Mouse (Mus musculus): ENCODE data around the gene Zfpm1. TPM values are rescaled to one million over a fixed set of nuclear protein-coding genes. Genes with fewer than 3 reads are reported as not detected.
A peak's percentile ranks its signal among the peaks of the same experiment; 100 is the strongest.

Zfpm1 gene
- polyA plus RNA-seq, 1 experiment from 2014 or later = 1.00 TPM

DNA sequence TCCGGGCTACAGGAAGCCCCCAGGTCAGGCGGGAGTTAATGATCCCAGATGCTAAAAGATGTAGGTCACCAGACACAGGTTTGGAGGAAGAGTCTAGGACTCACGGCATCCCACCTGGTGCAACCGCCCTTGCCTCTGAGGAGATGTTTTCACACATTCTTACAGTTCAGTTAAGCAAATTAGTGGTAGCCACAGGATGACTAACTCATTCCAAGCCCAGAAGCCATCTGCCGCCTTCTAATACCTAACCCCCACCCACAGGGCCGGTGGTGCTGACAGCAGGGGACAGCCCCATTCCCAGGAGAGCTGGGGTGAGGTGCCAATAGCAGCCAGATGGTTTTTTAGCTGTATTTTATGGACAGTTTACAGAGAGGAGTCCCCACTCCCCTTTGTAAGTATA is 3.8 kb downstream of the Zfpm1 start:
- no peak for ATAC-seq (ENCODE audit: low FRiP score)
- Histone ChIP-seq H3K4me2 (no peak overlapping the region), H3K4me1 (peaks cover 33% of the 10 kb centered on the region), H3K27me3 (replicated peaks) (peaks cover 23% of the 10 kb centered on the region; the same call in 1 of the 2 replicates), H3K4me3 (replicated peaks) (no peak overlapping the region), H3K9ac (replicated peaks) (0 out of 2 replicates have a peak overlapping the region, but pooled peaks have one; percentile 2), H3K27ac (replicated peaks) (no peak overlapping the region), H3K9me3 (replicated peaks) (no peaks in the 10 kb centered on the region), H3K36me3 (no peaks in the 10 kb centered on the region)
- WGBS = 67% methylated on average over 6 of the region's 6 CpGs

DNA sequence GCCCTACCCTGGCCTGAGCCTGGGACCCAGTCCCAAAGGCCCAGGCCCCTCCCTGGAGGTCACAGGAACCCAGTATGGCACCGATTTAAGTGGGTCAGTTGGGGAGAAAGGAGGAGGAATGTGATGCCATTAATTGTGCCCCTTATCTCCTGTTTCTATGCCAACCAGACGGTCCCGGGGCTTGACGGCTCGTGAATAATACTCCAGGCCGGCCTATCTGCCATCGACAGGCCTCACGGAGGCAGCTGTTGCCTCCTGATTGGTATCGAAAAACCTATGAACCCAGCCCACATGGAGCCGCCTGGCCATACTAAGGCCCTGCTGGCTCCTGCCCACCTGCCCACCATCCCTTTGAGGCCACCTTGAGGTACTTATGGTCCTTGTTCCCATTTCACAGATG is 5.0 kb downstream of the Zfpm1 start:
- Histone ChIP-seq H3K9ac (replicated peaks) (no peak overlapping the region), H3K4me3 (replicated peaks) (no peak overlapping the region), H3K27ac (replicated peaks) (no peak overlapping the region), H3K27me3 (replicated peaks) (peaks cover 23% of the 10 kb centered on the region; the same call in 1 of the 2 replicates), H3K4me2 (no peak overlapping the region), H3K36me3 (no peaks in the 10 kb centered on the region), H3K9me3 (replicated peaks) (no peaks in the 10 kb centered on the region), H3K4me1 (peaks cover 28% of the 10 kb centered on the region)
- WGBS = 79% methylated on average over 10 of the region's 10 CpGs
- ATAC-seq (ENCODE audit: low FRiP score) = no peak

DNA sequence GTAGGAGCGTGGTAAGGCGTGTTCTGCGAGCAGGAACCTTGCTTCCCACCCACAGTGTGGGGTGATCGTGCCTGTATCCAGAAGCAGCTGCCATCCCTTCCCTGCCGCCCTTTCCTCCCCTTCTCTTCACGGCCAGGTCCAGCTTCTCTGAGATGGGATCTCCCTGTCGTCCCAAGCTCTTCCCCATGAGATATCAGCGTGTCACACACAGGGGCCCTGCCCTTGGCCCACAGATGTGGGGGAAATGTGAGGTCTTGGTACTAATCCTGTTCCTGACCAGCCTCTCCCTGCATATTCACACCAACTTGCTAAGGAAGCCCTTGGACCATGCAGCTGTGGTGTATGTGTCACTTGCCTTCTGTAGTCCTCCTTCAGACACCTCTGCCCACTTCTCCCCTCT is 5.8 kb downstream of the Zfpm1 start:
- Histone ChIP-seq H3K9me3 (replicated peaks) (no peaks in the 10 kb centered on the region), H3K4me2 (no peak overlapping the region), H3K27me3 (replicated peaks) (peaks cover 23% of the 10 kb centered on the region; the same call in 1 of the 2 replicates), H3K4me3 (replicated peaks) (no peak overlapping the region), H3K4me1 (peaks cover 24% of the 10 kb centered on the region), H3K36me3 (no peaks in the 10 kb centered on the region), H3K9ac (replicated peaks) (no peak overlapping the region), H3K27ac (replicated peaks) (no peak overlapping the region)
- 82% methylated on average over 8 of the region's 8 CpGs for WGBS
- ATAC-seq (ENCODE audit: low FRiP score) = no peak

DNA sequence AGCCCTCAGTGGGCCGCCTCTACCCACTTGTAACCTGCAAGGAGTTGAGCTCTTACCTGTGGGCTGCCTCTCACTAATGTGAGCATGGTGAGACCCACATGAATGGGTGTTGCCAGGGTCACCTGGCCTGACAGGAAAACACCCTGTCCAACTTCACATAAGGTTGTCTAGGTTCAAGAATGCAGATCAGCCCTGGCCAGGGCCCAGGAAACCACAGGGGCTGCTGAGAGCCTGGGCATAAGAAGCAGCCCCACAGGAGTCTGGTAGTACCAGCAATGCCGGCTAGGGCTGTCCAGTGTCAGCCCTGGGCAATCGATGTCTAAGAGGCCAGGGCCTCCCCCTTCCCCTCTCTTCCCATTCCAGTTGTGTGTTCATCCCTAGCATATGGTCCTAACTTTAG is 6.4 kb downstream of the Zfpm1 start:
- WGBS = 72% methylated on average over 3 of the region's 3 CpGs
- H3K9ac ChIP-seq (replicated peaks) = no peak overlapping the region
- H3K4me2 ChIP-seq = no peak overlapping the region
- ATAC-seq (ENCODE audit: low FRiP score) = no peak
- H3K4me1 ChIP-seq = peaks cover 18% of the 10 kb centered on the region
- no peak overlapping the region for H3K4me3 ChIP-seq (replicated peaks)
- H3K27ac ChIP-seq (replicated peaks) = no peak overlapping the region
- H3K36me3 ChIP-seq = no peaks in the 10 kb centered on the region
- no peaks in the 10 kb centered on the region for H3K9me3 ChIP-seq (replicated peaks)
- peaks cover 20% of the 10 kb centered on the region; the same call in 1 of the 2 replicates for H3K27me3 ChIP-seq (replicated peaks)

DNA sequence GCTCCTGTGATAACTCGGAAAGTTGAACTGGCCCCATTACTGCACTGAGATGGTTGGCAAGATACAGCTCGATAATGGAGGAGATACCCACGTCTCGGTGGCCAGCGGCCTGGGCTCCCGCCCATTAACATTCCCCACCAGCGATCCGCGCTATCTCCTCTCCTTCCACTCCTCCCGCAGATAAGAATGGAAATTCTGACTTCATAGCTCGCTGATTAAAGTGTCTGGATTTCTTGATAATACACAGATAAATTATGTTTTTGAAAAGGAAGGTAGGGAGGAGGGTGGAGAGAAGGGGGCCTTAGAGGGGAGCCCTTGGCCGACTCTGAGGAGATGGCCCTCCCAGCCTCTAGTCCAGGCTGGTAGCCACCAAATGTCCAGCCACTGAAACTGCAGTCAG is 9.1 kb downstream of the Zfpm1 start:
- no peak for ATAC-seq (ENCODE audit: low FRiP score)
- Histone ChIP-seq H3K9ac (replicated peaks) (no peak overlapping the region), H3K27me3 (replicated peaks) (peaks cover 7% of the 10 kb centered on the region; the same call in 1 of the 2 replicates), H3K4me3 (replicated peaks) (no peak overlapping the region), H3K9me3 (replicated peaks) (no peaks in the 10 kb centered on the region), H3K4me1 (peaks cover 14% of the 10 kb centered on the region), H3K36me3 (no peaks in the 10 kb centered on the region), H3K4me2 (no peak overlapping the region), H3K27ac (replicated peaks) (no peak overlapping the region)
- WGBS = 75% methylated on average over 12 of the region's 12 CpGs

DNA sequence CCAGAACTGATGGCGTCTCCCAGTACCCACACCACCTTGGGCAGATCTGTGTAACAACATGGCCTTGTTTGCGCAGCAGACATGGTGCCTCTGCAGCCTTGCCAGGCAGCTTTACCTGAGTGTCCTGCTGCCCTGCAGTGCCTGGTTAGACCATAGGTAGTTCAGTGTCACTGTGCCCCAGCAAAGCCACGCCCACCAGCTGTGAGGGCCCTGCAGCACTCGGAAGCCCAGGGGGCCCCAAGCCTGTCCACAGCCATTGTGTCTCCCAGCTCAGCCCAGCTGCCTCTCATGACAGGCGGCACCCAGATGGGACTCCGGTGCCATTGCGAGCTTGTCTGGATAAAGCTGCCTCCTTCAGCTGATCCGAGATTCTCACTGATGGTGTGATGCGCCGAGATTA is 9.6 kb downstream of the Zfpm1 start:
- no peak overlapping the region for H3K27ac ChIP-seq (replicated peaks)
- no peak for ATAC-seq (ENCODE audit: low FRiP score)
- H3K9me3 ChIP-seq (replicated peaks) = no peaks in the 10 kb centered on the region
- peaks cover 18% of the 10 kb centered on the region for H3K4me1 ChIP-seq
- H3K9ac ChIP-seq (replicated peaks) = no peak overlapping the region
- H3K4me2 ChIP-seq = no peak overlapping the region
- H3K36me3 ChIP-seq = no peaks in the 10 kb centered on the region
- H3K4me3 ChIP-seq (replicated peaks) = no peak overlapping the region
- WGBS = 36% methylated on average over 10 of the region's 10 CpGs
- H3K27me3 ChIP-seq (replicated peaks) = peaks cover 2% of the 10 kb centered on the region; the same call in 1 of the 2 replicates

DNA sequence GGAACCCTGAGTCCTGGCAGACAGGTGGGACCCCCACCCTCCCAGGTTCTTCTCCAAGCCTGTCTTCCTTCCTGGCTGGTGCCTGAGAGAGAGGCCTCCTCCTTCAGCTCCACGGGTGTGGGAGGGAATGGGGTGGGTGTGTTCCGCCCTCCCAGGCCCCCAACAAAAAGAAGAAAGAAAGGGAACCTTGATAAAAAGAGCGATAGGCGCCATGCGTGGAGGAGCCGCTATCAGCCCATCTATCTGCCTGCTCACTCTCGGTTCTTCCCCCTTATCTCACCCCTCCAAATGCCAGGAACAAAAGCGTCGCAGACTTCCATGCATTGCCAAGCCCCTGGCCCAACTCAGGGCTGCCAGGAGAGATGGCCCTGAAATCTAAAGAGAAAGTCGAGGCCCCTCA is 11.5 kb downstream of the Zfpm1 start:
- 0 out of 2 replicates have a peak, but pooled peaks cover 3% of the 10 kb centered on the region for H3K27me3 ChIP-seq (replicated peaks)
- no peak overlapping the region for H3K4me3 ChIP-seq (replicated peaks)
- no peak overlapping the region for H3K4me2 ChIP-seq
- no peak for ATAC-seq (ENCODE audit: low FRiP score)
- H3K9ac ChIP-seq (replicated peaks) = no peak overlapping the region
- H3K27ac ChIP-seq (replicated peaks) = no peak overlapping the region
- peaks cover 21% of the 10 kb centered on the region for H3K4me1 ChIP-seq
- no peaks in the 10 kb centered on the region for H3K36me3 ChIP-seq
- WGBS = 78% methylated on average over 10 of the region's 10 CpGs
- H3K9me3 ChIP-seq (replicated peaks) = no peaks in the 10 kb centered on the region

DNA sequence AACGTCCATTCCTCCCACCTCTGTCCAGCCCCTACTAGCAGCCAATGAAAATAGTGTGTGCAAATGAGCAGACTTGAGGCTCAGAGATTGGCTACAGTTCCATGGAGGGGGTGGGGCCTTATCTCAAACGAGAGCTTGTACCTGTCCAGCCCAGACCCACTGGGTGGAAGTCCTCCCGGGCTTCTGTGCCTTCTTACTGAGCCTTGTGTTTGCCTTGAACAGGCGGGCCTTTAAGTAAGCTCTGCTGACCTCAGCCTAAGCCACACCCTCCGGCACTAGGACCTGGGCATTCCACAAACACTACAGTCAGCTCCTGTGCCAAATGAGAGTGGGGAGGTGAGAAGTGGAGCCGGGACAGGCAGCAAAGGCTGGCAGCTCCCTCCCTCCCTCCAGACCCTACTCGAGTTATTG is 12.3 kb downstream of the Zfpm1 start:
- H3K27ac ChIP-seq (replicated peaks) = no peak overlapping the region
- 3% methylated on average over 7 of the region's 7 CpGs for WGBS
- H3K9ac ChIP-seq (replicated peaks) = no peak overlapping the region
- H3K4me2 ChIP-seq = 0 out of 2 replicates have a peak overlapping the region, but pooled peaks have one; percentile 19
- no peaks in the 10 kb centered on the region for H3K36me3 ChIP-seq
- H3K9me3 ChIP-seq (replicated peaks) = no peaks in the 10 kb centered on the region
- H3K4me3 ChIP-seq (replicated peaks) = no peak overlapping the region
- H3K27me3 ChIP-seq (replicated peaks) = 0 out of 2 replicates have a peak, but pooled peaks cover 3% of the 10 kb centered on the region
- peak; percentile 50; the same call in 1 of the 2 replicates for ATAC-seq (ENCODE audit: low FRiP score)
- peaks cover 21% of the 10 kb centered on the region for H3K4me1 ChIP-seq

DNA sequence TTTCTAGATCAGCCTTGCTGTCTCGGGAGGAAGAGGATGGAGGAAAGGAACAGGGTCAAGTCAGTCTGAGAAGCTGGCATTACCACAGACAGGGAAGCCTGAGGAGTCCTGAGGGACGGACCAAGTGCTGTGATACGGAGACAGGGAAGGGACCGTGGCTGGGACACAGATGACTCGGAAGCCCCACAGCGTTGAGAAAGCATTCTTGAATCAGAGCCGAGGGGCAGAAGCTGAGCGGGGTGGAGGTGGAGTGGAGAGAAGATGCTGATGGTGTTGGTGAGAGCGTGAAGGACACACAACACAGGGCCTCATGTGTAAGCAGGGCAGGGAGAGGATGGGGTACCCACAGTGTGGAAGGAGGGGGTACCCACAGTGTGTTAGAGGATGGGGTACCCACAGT is 13.4 kb downstream of the Zfpm1 start:
- ATAC-seq (ENCODE audit: low FRiP score) = no peak
- Histone ChIP-seq H3K9ac (replicated peaks) (no peak overlapping the region), H3K9me3 (replicated peaks) (no peaks in the 10 kb centered on the region), H3K27me3 (replicated peaks) (0 out of 2 replicates have a peak, but pooled peaks cover 3% of the 10 kb centered on the region), H3K4me2 (no peak overlapping the region), H3K36me3 (no peaks in the 10 kb centered on the region), H3K4me3 (replicated peaks) (no peak overlapping the region), H3K4me1 (peaks cover 21% of the 10 kb centered on the region), H3K27ac (replicated peaks) (no peak overlapping the region)
- 72% methylated on average over 9 of the region's 9 CpGs for WGBS

DNA sequence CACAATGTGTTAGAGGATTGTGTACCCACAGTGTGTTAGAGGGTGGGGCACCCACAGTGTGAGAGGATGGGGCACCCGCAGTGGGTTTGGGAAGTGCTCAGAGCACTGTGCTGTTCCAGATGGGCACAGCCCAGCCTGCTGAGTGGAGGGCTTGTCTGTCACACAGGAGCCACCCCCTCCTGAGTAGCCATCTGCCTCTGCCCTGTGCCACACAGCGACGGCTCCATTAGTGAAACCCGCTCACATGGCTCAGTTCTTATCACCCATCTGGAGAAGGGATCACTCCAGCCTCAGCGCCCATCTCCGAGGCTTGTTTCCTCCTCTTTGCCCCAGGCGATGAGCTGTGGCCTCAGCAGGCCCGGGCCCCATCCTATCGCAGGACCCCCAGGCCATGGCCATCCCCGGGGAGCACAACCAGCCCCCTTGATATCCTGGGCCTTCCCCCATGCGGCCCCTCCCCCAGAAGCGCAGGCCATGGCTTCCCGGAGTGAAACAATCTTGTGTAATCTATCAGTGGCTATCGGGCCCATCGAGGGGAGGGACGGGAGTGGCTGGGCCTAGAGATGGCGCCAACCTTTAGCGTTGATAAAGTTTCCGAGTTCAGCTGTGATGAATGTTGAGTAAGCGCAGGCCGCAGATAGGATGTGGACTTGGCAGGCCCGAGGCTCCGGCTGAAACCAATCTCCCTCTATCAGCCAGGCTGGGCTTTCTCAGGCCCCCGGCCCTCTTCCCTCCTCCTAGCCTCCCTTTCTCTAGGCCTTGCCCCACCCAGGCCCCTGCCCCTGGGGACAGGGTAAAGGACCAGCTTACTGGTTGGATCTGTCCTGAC is 14.4 kb downstream of the Zfpm1 start:
- 0 out of 2 replicates have a peak overlapping the region, but pooled peaks have one; percentile 5 for H3K9ac ChIP-seq (replicated peaks)

DNA sequence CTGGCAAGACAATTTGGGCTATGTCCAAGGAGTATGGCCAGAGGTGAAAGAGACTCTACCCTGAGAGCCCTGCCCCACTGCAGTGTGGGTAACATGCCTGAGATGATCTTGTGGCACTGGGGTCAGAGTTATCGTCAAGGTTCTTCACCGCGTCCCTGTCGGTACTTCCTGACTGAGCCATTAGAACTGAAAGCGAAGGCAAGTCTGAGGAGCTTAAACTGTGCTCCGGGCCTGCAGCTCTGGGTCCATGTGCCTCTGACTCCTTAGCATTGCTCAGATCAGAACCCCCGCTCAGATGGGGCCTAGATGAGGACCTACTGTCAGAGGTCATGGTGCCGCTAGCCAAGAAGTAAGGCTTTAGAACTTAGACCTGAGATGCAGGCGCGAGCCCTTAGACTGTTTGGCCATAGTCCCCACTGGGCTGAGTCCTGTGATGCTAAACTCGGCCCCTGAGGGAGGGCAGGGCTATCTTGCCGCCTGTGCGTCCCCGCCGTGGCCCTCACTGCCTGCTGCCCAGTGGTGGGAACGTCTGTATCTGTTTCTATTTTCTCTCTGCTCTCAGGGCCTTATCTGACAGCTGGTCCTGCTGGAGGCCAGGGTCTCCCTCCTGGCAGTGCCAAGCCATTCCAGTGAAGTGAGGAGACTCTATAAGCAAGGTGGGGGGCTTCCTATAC is 17.8 kb downstream of the Zfpm1 start:
- Histone ChIP-seq H3K4me1 (peaks cover 35% of the 10 kb centered on the region), H3K27ac (replicated peaks) (no peak overlapping the region), H3K27me3 (replicated peaks) (0 out of 2 replicates have a peak, but pooled peaks cover 3% of the 10 kb centered on the region), H3K4me2 (no peak overlapping the region), H3K9me3 (replicated peaks) (no peaks in the 10 kb centered on the region), H3K36me3 (no peaks in the 10 kb centered on the region), H3K9ac (replicated peaks) (no peak overlapping the region), H3K4me3 (replicated peaks) (no peak overlapping the region)
- 75% methylated on average over 16 of the region's 16 CpGs for WGBS
- no peak for ATAC-seq (ENCODE audit: low FRiP score)

More for the DNA sequence above, 14.4 kb downstream of the Zfpm1 start:
- no peak for ATAC-seq (ENCODE audit: low FRiP score)
- no peaks in the 10 kb centered on the region for H3K36me3 ChIP-seq
- H3K4me1 ChIP-seq = peaks cover 30% of the 10 kb centered on the region
- H3K27me3 ChIP-seq (replicated peaks) = 0 out of 2 replicates have a peak, but pooled peaks cover 3% of the 10 kb centered on the region
- no peak overlapping the region for H3K4me2 ChIP-seq
- H3K9me3 ChIP-seq (replicated peaks) = no peaks in the 10 kb centered on the region
- peak overlapping the region; percentile 51; the same call in 1 of the 2 replicates for H3K27ac ChIP-seq (replicated peaks)
- no peak overlapping the region for H3K4me3 ChIP-seq (replicated peaks)
- 35% methylated on average over 23 of the region's 24 CpGs for WGBS
